Comparison of ENCODE assay signal across 8 mouse cellular contexts in the genomic region with DNA sequence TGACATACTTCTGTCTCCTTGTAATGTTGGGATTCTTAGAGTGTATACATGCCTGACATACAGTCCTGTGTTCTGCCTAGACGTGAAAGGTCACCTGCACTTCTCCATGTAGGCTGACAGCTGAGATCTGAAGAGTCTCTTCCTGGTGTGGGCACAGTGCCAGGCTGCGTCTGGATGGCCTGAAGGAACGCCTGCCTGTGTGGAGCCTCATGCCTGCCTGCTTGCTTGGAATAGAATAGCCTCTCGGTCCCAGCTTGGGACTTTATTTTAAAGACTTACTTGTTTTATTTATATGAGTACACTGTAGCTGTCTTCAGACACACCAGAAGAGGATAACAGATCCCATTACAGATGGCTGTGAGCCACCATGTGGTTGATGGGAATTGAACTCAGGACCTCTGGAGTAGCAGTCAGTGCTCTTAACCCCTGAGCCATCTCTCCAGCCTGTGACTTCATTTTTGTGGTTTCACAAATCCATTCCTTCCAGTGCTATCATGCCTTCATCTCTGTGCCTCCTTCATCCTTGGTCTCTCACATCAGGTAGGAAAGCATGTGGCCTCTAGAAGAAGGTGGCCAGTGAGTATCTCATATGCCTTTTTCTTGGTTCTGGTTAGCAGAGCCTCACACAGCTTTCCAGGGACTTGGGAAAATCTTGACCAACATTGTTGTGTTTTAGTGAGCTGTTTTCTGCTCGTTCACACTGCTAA. TPM values are rescaled to one million over a fixed set of nuclear protein-coding genes. Genes with fewer than 3 reads are reported as not detected.
A peak's percentile ranks its signal among the peaks of the same experiment; 100 is the strongest.
DNase-seq lines count a peak whose midpoint lies in the region; ATAC-seq and TF ChIP-seq lines count a peak whose summit lies in the region.

No protein-coding gene starts in this region.

- no peaks in the 10 kb centered on the region for H3K4me1 ChIP-seq in forebrain, embryonic 14.5 days (ENCODE audit: control insufficient read depth, insufficient read depth, low read length)
- H3K4me1 ChIP-seq in forebrain, embryonic 13.5 days, result peaks cover 24% of the 10 kb centered on the region
- peaks cover 55% of the 10 kb centered on the region; the same call in 1 of the 2 replicates for H3K4me1 ChIP-seq in spleen, adult 2 months (ENCODE audit: control insufficient read depth, insufficient read depth, insufficient read length)
- H3K4me1 ChIP-seq in heart, postnatal 0 days (ENCODE audit: control insufficient read depth, insufficient read depth), result peaks cover 46% of the 10 kb centered on the region
- no peaks in the 10 kb centered on the region for H3K4me1 ChIP-seq in forebrain, embryonic 11.5 days (replicated peaks; ENCODE audit: control insufficient read depth, insufficient read depth, low read length)

- DNase-seq in forebrain, embryonic 14.5 days (ENCODE audit: low spot score), result peak; percentile 34
- no peak for DNase-seq in spleen, adult 2 months (ENCODE audit: low read depth in 1 of 2, low spot score in 2 of 2)
- no peak for DNase-seq in spleen, postnatal 14 days (ENCODE audit: low spot score in 2 of 2)
- DNase-seq in heart, postnatal 0 days (ENCODE audit: low spot score), result no peak
- no peak for DNase-seq in forebrain, embryonic 11.5 days (ENCODE audit: low spot score)
- DNase-seq in urinary bladder, postnatal 10 days (ENCODE audit: low spot score), result no peak

- H3K27me3 ChIP-seq in forebrain, embryonic 14.5 days (replicated peaks; ENCODE audit: control insufficient read depth, insufficient read depth, low read length), result no peaks in the 10 kb centered on the region
- no peaks in the 10 kb centered on the region for H3K27me3 ChIP-seq in forebrain, embryonic 13.5 days
- H3K27me3 ChIP-seq in spleen, adult 2 months (ENCODE audit: control insufficient read depth, insufficient read depth, low read length), result no peaks in the 10 kb centered on the region
- H3K27me3 ChIP-seq in heart, postnatal 0 days (ENCODE audit: control insufficient read depth, insufficient read depth, low read length), result no peaks in the 10 kb centered on the region
- H3K27me3 ChIP-seq in forebrain, embryonic 11.5 days (ENCODE audit: control insufficient read depth, insufficient read depth, low read length), result no peaks in the 10 kb centered on the region

- no peak for ATAC-seq in forebrain, embryonic 14.5 days
- no peak for ATAC-seq in forebrain, embryonic 13.5 days
- ATAC-seq in heart, postnatal 0 days (ENCODE audit: insufficient read depth, low read depth), result peak; percentile 19; the same call in 1 of the 2 replicates
- ATAC-seq in forebrain, embryonic 11.5 days (replicated peaks; ENCODE audit: low FRiP score), result no peak

- no peak overlapping the region for H3K4me2 ChIP-seq in forebrain, embryonic 14.5 days (ENCODE audit: low read length)
- no peak overlapping the region for H3K4me2 ChIP-seq in forebrain, embryonic 13.5 days
- no peak overlapping the region; the same call in 1 of the 2 replicates for H3K4me2 ChIP-seq in heart, postnatal 0 days (ENCODE audit: low read depth, low read length)
- H3K4me2 ChIP-seq in forebrain, embryonic 11.5 days (ENCODE audit: low read depth, low read length, severe bottlenecking), result no peak overlapping the region

- WGBS in forebrain, embryonic 14.5 days, result 41% methylated on average over 5 of the region's 5 CpGs
- WGBS in forebrain, embryonic 13.5 days, result 50% methylated on average over 5 of the region's 5 CpGs
- WGBS in spleen, adult 2 months, result 49% methylated on average over 5 of the region's 5 CpGs
- WGBS in heart, postnatal 0 days, result 14% methylated on average over 5 of the region's 5 CpGs
- 52% methylated on average over 5 of the region's 5 CpGs for WGBS in macrophage (ENCODE audit: missing documents)
- 82% methylated on average over 5 of the region's 5 CpGs for WGBS in forebrain, embryonic 11.5 days

- peaks cover 92% of the 10 kb centered on the region for H3K79me2 ChIP-seq in macrophage (ENCODE audit: inconsistent target)

- TF ChIP-seq CTCF in spleen, adult 2 months (IDR thresholded peaks at IDR 0.05; ENCODE audit: extremely low read depth, insufficient read depth, insufficient read length, insufficient replicate concordance), result no peak
- no peak for TF ChIP-seq CTCF in heart, postnatal 0 days (IDR thresholded peaks at IDR 0.05; ENCODE audit: low read depth)

- no peak for TF ChIP-seq EP300 in heart, postnatal 0 days (IDR thresholded peaks at IDR 0.05; ENCODE audit: low read depth)

- no peak overlapping the region for H3K4me3 ChIP-seq in forebrain, embryonic 14.5 days (ENCODE audit: low read depth, low read length)
- no peak overlapping the region for H3K4me3 ChIP-seq in forebrain, embryonic 13.5 days
- no peak overlapping the region for H3K4me3 ChIP-seq in spleen, adult 2 months (ENCODE audit: extremely low read depth, insufficient read depth, insufficient read length)
- no peak overlapping the region for H3K4me3 ChIP-seq in heart, postnatal 0 days (ENCODE audit: low read depth, low read length)
- no peak overlapping the region for H3K4me3 ChIP-seq in macrophage (ENCODE audit: inconsistent target)
- H3K4me3 ChIP-seq in forebrain, embryonic 11.5 days (ENCODE audit: low read depth, low read length), result no peak overlapping the region

- H3K27ac ChIP-seq in forebrain, embryonic 14.5 days (ENCODE audit: low read depth, low read length), result no peak overlapping the region
- H3K27ac ChIP-seq in forebrain, embryonic 13.5 days, result no peak overlapping the region
- H3K27ac ChIP-seq in spleen, adult 2 months (ENCODE audit: insufficient read depth, low read length), result peak overlapping the region; percentile 86
- H3K27ac ChIP-seq in heart, postnatal 0 days (ENCODE audit: low read depth), result peak overlapping the region; percentile 81
- peak overlapping the region; percentile 94 for H3K27ac ChIP-seq in macrophage
- H3K27ac ChIP-seq in forebrain, embryonic 11.5 days (ENCODE audit: low read depth, low read length), result no peak overlapping the region

- peaks cover 10% of the 10 kb centered on the region; the same call in 1 of the 2 replicates for H3K36me3 ChIP-seq in forebrain, embryonic 14.5 days (ENCODE audit: control insufficient read depth, insufficient read depth, low read length)
- peaks cover 9% of the 10 kb centered on the region; the same call in 1 of the 2 replicates for H3K36me3 ChIP-seq in forebrain, embryonic 13.5 days (ENCODE audit: poor library complexity, severe bottlenecking)
- H3K36me3 ChIP-seq in spleen, adult 2 months (ENCODE audit: control insufficient read depth, insufficient read depth, low read length), result peaks cover 3% of the 10 kb centered on the region
- no peaks in the 10 kb centered on the region for H3K36me3 ChIP-seq in heart, postnatal 0 days (replicated peaks; ENCODE audit: control insufficient read depth, insufficient read depth, low read length)
- H3K36me3 ChIP-seq in macrophage (ENCODE audit: inconsistent target), result peaks cover 20% of the 10 kb centered on the region; the same call in 1 of the 2 replicates
- H3K36me3 ChIP-seq in forebrain, embryonic 11.5 days (ENCODE audit: control insufficient read depth, insufficient read depth, low read length), result no peaks in the 10 kb centered on the region

- no peak for TF ChIP-seq POLR2A in spleen, adult 2 months (IDR thresholded peaks at IDR 0.05; ENCODE audit: low read depth, low read length)

- no peaks in the 10 kb centered on the region for H3K9me3 ChIP-seq in forebrain, embryonic 14.5 days (replicated peaks; ENCODE audit: control insufficient read depth, low read length)
- no peaks in the 10 kb centered on the region for H3K9me3 ChIP-seq in forebrain, embryonic 13.5 days (replicated peaks)
- H3K9me3 ChIP-seq in heart, postnatal 0 days (replicated peaks; ENCODE audit: control insufficient read depth, low read length), result no peaks in the 10 kb centered on the region
- no peaks in the 10 kb centered on the region for H3K9me3 ChIP-seq in forebrain, embryonic 11.5 days (ENCODE audit: control insufficient read depth, low read length)

- H3K9ac ChIP-seq in forebrain, embryonic 14.5 days (ENCODE audit: low read length), result no peak overlapping the region
- H3K9ac ChIP-seq in forebrain, embryonic 13.5 days, result no peak overlapping the region
- no peak overlapping the region for H3K9ac ChIP-seq in heart, postnatal 0 days (replicated peaks; ENCODE audit: low read depth, low read length)
- H3K9ac ChIP-seq in forebrain, embryonic 11.5 days (ENCODE audit: low read length), result no peak overlapping the region

RNA-seq across cellular contexts. Expression of gene Ptpn1, which starts 26.4 kb away (rescaled TPM):
- polyA plus RNA-seq in forebrain, embryonic 14.5 days (2014; fragmentation: Nextera tagmentation; extraction: Ambion mirVana), result 65.1 and 79.2 TPM in 2 replicates
- polyA plus RNA-seq in forebrain, embryonic 13.5 days (2015; fragmentation: Nextera tagmentation; extraction: Ambion mirVana), result 94.4 and 104 TPM in 2 replicates
- polyA plus RNA-seq in spleen, adult 2 months (2012; rRNA removed), result 83.8 and 110 TPM in 2 replicates
- 22.0 and 28.8 TPM in 2 replicates for total RNA-seq in heart, postnatal 0 days (2014; rRNA removed; ENCODE audit: low replicate concordance)
- 36.5 and 37.9 TPM in 2 replicates for polyA plus RNA-seq in heart, postnatal 0 days (2015; fragmentation: Nextera tagmentation; extraction: Ambion mirVana)
- 100 to 1,000 TPM in 24 of 26 experiments, 10 to 100 TPM in 2; 74.2 to 281 (median 160) TPM for total RNA-seq in macrophage (2018; cell fraction: chromatin; rRNA removed)
- 100 to 1,000 TPM in 25 of 26 experiments, 10 to 100 TPM in 1; 88.0 to 169 (median 121) TPM for total RNA-seq in macrophage (2018; cell fraction: cytosol; rRNA removed)
- total RNA-seq in macrophage (2018; cell fraction: nucleus; rRNA removed), result 100 to 1,000 TPM in 23 of 26 experiments, 10 to 100 TPM in 3; 68.9 to 253 (median 154) TPM
- polyA plus RNA-seq in macrophage (2018), result 78.9 to 381 TPM (median 119 TPM) in 3 replicates
- polyA plus RNA-seq in forebrain, embryonic 11.5 days (2014; fragmentation: Nextera tagmentation; extraction: Ambion mirVana), result 73.0 and 80.0 TPM in 2 replicates

RNA-seq across cellular contexts. Expression of gene Ripor3, which starts 52.2 kb away (rescaled TPM):
- polyA plus RNA-seq in forebrain, embryonic 14.5 days (2014; fragmentation: Nextera tagmentation; extraction: Ambion mirVana), result 0.22 and 0.42 TPM in 2 replicates
- polyA plus RNA-seq in forebrain, embryonic 13.5 days (2015; fragmentation: Nextera tagmentation; extraction: Ambion mirVana), result 0.19 TPM in 2 replicates
- polyA plus RNA-seq in spleen, adult 2 months (2012; rRNA removed), result 5.3 and 6.7 TPM in 2 replicates
- 1.2 and 1.9 TPM in 2 replicates for total RNA-seq in heart, postnatal 0 days (2014; rRNA removed; ENCODE audit: low replicate concordance)
- polyA plus RNA-seq in heart, postnatal 0 days (2015; fragmentation: Nextera tagmentation; extraction: Ambion mirVana), result 0.29 and 0.36 TPM in 2 replicates
- total RNA-seq in macrophage (2018; cell fraction: chromatin; rRNA removed), result under 1 TPM in 11 of 26 experiments, not detected in 15; 0.25 to 0.81 (median 0.48) TPM
- total RNA-seq in macrophage (2018; cell fraction: cytosol; rRNA removed), result under 1 TPM in 6 of 26 experiments, not detected in 20; 0.03 to 0.11 (median 0.07) TPM
- under 1 TPM in 6 of 26 experiments, not detected in 20; 0.14 to 0.75 (median 0.28) TPM for total RNA-seq in macrophage (2018; cell fraction: nucleus; rRNA removed)
- not detected in 3 replicates for polyA plus RNA-seq in macrophage (2018)
- polyA plus RNA-seq in forebrain, embryonic 11.5 days (2014; fragmentation: Nextera tagmentation; extraction: Ambion mirVana), result 0.72 and 1.00 TPM in 2 replicates

Comparison
In these comparisons a context has a peak if more than half of its experiments do, and no peak if none do; other contexts are left out.
1. H3K27ac ChIP-seq: peak in spleen, adult 2 months (single experiment), heart, postnatal 0 days (single experiment) and macrophage (single experiment); none in forebrain, embryonic 14.5 days (single experiment), forebrain, embryonic 13.5 days (single experiment) and forebrain, embryonic 11.5 days (single experiment).